Mouse (Mus musculus) small intestine, adult 2 months (tissue): Measurements from ENCODE around the gene Npr2. TPM values are rescaled to one million over a fixed set of nuclear protein-coding genes. Genes with fewer than 3 reads are reported as not detected.

Source experiments
- H3K27ac ChIP-seq: fragments of 200-500 bp; 2 replicates; pipeline ENCODE4 v1.5.1; 2012; ENCODE audit warnings: low read depth, low read length, control low read depth, inconsistent platforms; ENCODE audit not compliant: insufficient read depth
- H3K27me3 ChIP-seq: fragments of 200-500 bp; 2 replicates; pipeline ENCODE4 v1.6.1; 2012; ENCODE audit warnings: mild to moderate bottlenecking, moderate library complexity, low read length, inconsistent platforms; ENCODE audit not compliant: control insufficient read depth, insufficient read depth
- H3K36me3 ChIP-seq: fragments of 200-500 bp; 2 replicates; pipeline ENCODE4 v1.6.1; 2012; ENCODE audit warnings: mild to moderate bottlenecking, low read length, control low read depth, inconsistent platforms; ENCODE audit not compliant: control insufficient read depth, insufficient read depth
- H3K4me1 ChIP-seq: fragments of 200-500 bp; 2 replicates; pipeline ENCODE4 v1.6.1; 2012; ENCODE audit warnings: low read length, inconsistent platforms, mixed read lengths; ENCODE audit not compliant: control insufficient read depth, insufficient read depth, insufficient read length
- H3K4me3 ChIP-seq: fragments of 200-500 bp; 2 replicates; pipeline ENCODE4 v1.5.1; 2012; ENCODE audit warnings: low read depth, mild to moderate bottlenecking, control low read depth, inconsistent platforms, low read length, moderate library complexity
- CTCF ChIP-seq: fragments of 200-500 bp; IDR thresholded peaks from 2 replicates; pipeline ENCODE4 v1.5.1; 2012; ENCODE audit warnings: low read depth, mild to moderate bottlenecking, control low read depth, inconsistent platforms, low read length, moderate library complexity, mixed read lengths; ENCODE audit not compliant: insufficient replicate concordance, insufficient read length; ENCODE audit errors: extremely low read depth
- POLR2A ChIP-seq: fragments of 200-500 bp; IDR thresholded peaks from 2 replicates; pipeline ENCODE4 v1.6.1; 2012; ENCODE audit warnings: low read depth, mild to moderate bottlenecking, control low read depth, inconsistent platforms, low read length, moderate library complexity
- WGBS: fragments of 180-500 bp; shearing (Covaris S2); methylation state at CpG from one replicate; pipeline ENCODE4 v1.1.7; 2018; 5-methylcytosine and 5-hydroxymethylcytosine counted together
- polyA plus RNA-seq: library from polyadenylated mRNA; depleted of rRNA; stranded (reverse); fragments of >200 nt; gene quantifications from 2 replicates; pipeline ENCODE4 v1.2.3, GENCODE M21; 2012

Npr2 gene
- polyA plus RNA-seq, 1 experiment: 6.3 TPM

DNA sequence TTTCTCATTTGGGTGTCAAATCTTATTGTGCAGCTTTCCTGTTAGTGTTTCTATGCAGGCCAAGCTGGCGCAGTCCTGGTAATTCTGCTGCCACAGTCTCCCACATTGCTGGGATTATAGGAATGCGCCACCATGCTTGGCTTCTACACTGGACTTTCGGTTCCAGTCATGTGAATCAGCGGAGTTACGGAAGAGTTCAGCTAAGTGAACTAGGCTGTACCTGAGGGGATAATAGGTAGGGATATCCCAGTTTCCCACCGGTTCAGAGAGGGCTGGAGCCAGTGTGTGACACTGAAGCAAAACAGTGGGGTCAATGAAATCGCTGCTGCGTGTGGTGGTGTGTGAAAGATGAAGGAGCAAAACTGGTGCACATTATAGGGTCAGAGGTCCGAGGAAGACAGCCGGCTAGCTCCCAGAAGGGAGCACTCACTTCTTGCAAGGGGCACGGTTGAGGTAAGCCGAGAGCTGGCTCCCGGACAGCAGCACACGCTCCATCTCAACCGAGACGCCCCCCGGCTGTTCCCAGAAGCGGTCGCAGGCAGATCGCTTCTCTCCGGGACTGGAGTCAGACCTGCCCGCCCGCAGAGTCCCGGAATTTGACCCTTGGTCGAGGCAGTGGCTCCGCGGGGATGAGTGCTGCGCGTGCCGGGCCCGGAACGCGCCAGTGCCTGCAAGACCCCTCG, 24.1 kb downstream of the Npr2 start:
- no peaks in the 10 kb centered on the region for H3K27me3 ChIP-seq
- H3K4me3 ChIP-seq: peak overlapping the region; percentile 93
- peak overlapping the region; percentile 66 for H3K27ac ChIP-seq
- TF ChIP-seq POLR2A (no peak), CTCF (no peak)
- H3K4me1 ChIP-seq: 0 out of 2 replicates have a peak, but pooled peaks cover 2% of the 10 kb centered on the region
- 3% methylated on average over 34 of the region's 34 CpGs for WGBS
- H3K36me3 ChIP-seq: no peaks in the 10 kb centered on the region

DNA sequence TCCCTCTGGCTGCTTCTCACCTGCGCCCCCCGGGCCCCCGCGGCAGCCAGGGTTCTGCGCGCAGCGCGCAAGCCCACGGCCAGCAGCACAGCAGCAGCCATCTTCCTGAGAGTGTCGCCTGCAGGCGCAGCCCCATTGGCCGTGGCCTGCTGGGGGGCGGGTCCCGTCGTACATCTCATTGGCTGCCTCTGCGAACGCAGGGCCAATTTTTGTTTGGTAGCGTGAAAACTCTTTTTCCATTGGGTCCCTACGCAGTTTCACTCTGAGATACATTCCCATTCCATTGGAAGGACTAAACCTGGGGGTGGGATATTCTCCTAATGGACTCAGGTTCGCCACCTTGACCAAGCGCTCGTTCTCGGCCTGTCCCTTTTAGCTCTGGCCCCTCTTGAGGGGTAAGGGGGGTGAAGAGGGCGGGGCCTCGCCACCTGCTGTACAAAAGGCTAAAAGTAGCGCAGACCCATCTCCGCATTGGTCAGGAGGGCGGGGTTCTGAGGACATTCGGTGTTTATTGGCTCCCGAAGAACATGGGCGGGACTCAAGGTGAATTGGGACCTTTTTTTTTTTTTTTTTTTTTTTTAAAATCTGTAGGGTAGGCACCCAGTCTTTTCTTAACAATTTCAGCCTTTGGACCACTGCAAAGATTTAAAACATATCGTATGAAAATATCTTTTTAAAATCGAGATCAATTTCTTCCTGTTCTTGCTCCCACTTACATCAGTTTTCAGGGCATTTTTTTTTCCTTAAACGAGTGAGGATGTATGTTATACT, 24.8 kb downstream of the Npr2 start, which contains the start of gene Hint2:
Gene Hint2, minus strand, starts transcription at position 128 of the 771 bp plus-strand sequence.
- under 1% methylated on average over 34 of the region's 34 CpGs for WGBS
- Histone ChIP-seq H3K4me1 (0 out of 2 replicates have a peak, but pooled peaks cover 2% of the 10 kb centered on the region), H3K4me3 (peak within 1 kb of the TSS; percentile 93), H3K27ac (peak within 1 kb of the TSS; percentile 66), H3K36me3 (no peaks in the 10 kb centered on the region), H3K27me3 (no peaks in the 10 kb centered on the region)
- TF ChIP-seq CTCF (0 out of 2 replicates have a peak, but pooled peaks have one; percentile 20), POLR2A (peak; percentile 74)

DNA sequence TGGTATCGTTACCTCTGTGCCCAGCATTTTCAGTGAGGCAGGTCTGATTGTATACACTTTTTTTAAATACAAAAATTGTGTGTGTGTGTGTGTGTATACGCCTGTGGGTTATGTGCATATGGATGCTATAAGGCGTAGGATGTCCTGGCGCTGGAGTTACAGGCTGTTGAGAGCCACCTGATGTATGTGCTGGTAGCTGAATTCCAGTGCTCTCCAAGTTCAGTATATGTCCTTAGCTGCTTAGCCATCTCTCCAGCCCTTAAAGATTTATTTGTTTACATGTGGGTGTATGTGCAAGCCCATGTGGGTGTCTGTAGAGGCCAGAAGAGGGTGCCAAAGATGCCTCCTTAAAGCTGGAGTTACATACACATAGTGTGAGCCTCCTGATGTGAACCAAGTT, 25.4 kb downstream of the Npr2 start:
- H3K4me3 ChIP-seq: no peak overlapping the region
- H3K36me3 ChIP-seq: no peaks in the 10 kb centered on the region
- H3K27ac ChIP-seq: no peak overlapping the region
- no peaks in the 10 kb centered on the region for H3K27me3 ChIP-seq
- WGBS: 62% methylated on average over 4 of the region's 4 CpGs
- TF ChIP-seq CTCF (no peak), POLR2A (no peak)
- 0 out of 2 replicates have a peak, but pooled peaks cover 2% of the 10 kb centered on the region for H3K4me1 ChIP-seq

DNA sequence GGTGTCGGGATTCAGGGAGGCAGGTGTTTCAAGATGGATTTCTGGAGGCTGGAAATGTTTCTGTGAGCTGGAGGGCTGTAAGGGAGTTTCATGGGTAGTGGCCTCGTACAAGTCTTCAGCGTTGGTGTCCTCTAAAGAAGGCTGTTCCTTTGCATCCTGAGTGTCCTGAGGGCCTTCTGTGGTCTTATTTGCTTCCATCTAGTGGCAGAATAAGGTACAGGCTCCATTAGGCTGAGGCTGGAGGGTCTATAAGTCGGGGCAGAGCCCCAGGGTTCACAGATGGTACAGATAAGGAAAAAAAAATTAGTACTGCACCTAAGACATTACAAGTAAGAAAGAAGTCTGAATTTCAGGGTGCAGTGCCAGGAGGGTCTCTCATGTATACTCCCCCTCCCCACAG, 34.7 kb downstream of the Npr2 start:
- H3K4me3 ChIP-seq: no peak overlapping the region
- peaks cover 6% of the 10 kb centered on the region for H3K4me1 ChIP-seq
- no peak for TF ChIP-seq POLR2A
- TF ChIP-seq CTCF: peak; percentile 37; the same call in 1 of the 2 replicates
- H3K27me3 ChIP-seq: peaks cover 3% of the 10 kb centered on the region; the same call in 1 of the 2 replicates
- 21% methylated on average over 4 of the region's 4 CpGs for WGBS
- no peaks in the 10 kb centered on the region for H3K36me3 ChIP-seq
- no peak overlapping the region for H3K27ac ChIP-seq

DNA sequence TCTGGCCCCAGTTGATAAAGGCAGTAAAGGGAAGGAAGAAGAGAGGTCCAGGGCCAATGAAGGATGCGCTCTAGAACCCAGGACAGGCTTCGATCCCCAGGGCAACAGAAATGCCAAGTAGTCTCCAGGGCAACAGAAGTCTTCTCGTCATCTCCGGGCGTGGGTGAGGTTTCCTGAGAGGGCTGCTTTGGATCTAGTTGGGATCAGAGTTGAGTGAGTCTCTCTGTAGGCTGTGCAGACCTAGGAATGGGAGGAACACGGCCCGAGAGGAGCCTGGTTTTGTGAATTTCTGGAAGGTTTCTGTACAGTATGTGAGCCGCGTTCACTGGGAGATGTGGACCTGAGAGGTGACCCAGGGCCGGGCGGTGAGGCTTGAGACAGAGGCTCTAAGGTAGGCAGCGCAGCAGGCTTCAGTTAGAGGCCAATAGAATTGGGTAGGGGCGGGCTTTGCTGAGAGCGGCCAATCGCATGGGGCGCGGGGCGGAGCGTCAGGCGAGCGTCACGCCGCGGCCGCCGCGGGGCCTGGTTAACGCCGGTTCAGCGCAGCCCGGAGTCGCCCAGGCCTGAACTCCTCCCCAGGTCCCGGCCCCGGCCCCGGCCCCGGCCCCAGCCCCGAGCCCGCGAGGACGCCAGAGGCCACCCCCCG, 37.2 kb downstream of the Npr2 start, which contains the start of the genes Tmem8b and Fam221b:
Gene Tmem8b, plus strand, starts transcription at position 190 of the 646 bp plus-strand sequence.
Gene Fam221b, minus strand, starts transcription at position 364 of the 646 bp plus-strand sequence.
- WGBS: 2% methylated on average over 40 of the region's 41 CpGs
- Histone ChIP-seq H3K4me3 (peak within 1 kb of the TSS; percentile 78), H3K27me3 (no peaks in the 10 kb centered on the region), H3K4me1 (peaks cover 6% of the 10 kb centered on the region), H3K36me3 (no peaks in the 10 kb centered on the region), H3K27ac (no peak within 1 kb of the TSS)
- TF ChIP-seq CTCF (no peak), POLR2A (peak; percentile 37; the same call in 1 of the 2 replicates)

DNA sequence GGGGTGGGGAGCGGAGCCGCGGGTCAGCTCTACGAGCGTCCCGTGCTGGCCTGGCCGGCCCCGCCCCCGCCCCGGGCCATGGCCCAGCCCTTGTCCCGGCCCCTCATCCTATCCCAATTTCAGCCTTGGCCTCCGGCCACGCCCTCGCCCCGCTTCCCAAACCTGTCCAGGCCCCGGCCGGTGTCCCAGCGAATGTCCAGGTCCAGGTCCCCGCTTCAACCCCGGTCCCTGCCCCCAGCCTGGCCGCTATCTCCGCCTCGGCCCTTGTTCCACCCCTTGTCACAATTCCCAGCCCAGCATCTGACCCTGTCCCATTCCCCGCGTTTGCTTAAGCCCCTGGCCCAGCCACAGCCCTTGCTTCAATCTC, 37.7 kb downstream of the Npr2 start:
- WGBS: under 1% methylated on average over 25 of the region's 25 CpGs

More for the DNA sequence above, 37.7 kb downstream of the Npr2 start:
- Histone ChIP-seq H3K27me3 (no peaks in the 10 kb centered on the region), H3K27ac (no peak overlapping the region), H3K4me1 (peaks cover 6% of the 10 kb centered on the region), H3K36me3 (no peaks in the 10 kb centered on the region), H3K4me3 (peak overlapping the region; percentile 78)
- TF ChIP-seq POLR2A (no peak), CTCF (no peak)
